8 mouse cellular contexts compared by ENCODE assay signal in genomic region chr13:109926277-109926920, GRCm38 (mm10).
DNase-seq lines count a peak whose midpoint lies in the region; ATAC-seq and TF ChIP-seq lines count a peak whose summit lies in the region.

No protein-coding gene starts in this region.

- H3K27me3 ChIP-seq in forebrain, embryonic 16.5 days (replicated peaks; ENCODE audit: control insufficient read depth, insufficient read depth, low read length): no peaks in the 10 kb centered on the region
- no peaks in the 10 kb centered on the region for H3K27me3 ChIP-seq in intestine, postnatal 0 days (replicated peaks; ENCODE audit: control insufficient read depth, insufficient read depth, low read length)
- no peaks in the 10 kb centered on the region for H3K27me3 ChIP-seq in liver, embryonic 12.5 days (replicated peaks)
- H3K27me3 ChIP-seq in neural tube, embryonic 13.5 days: no peaks in the 10 kb centered on the region

- no peaks in the 10 kb centered on the region for H3K9me3 ChIP-seq in forebrain, embryonic 16.5 days (ENCODE audit: control insufficient read depth, low read length)
- H3K9me3 ChIP-seq in intestine, postnatal 0 days (ENCODE audit: control insufficient read depth): no peaks in the 10 kb centered on the region
- H3K9me3 ChIP-seq in liver, embryonic 12.5 days (replicated peaks): no peaks in the 10 kb centered on the region
- H3K9me3 ChIP-seq in neural tube, embryonic 13.5 days: no peaks in the 10 kb centered on the region

- DNase-seq in adrenal gland, postnatal 25 days: peak; percentile 20
- DNase-seq in adrenal gland, adult 18-20 months (ENCODE audit: low spot score in 2 of 2): no peak
- DNase-seq in adrenal gland, postnatal 36 days: peak; percentile 36 to 43
- no peak for DNase-seq in gastrocnemius, postnatal 10 days

- peak overlapping the region; percentile 76 for H3K27ac ChIP-seq in forebrain, embryonic 16.5 days (ENCODE audit: low read length)
- H3K27ac ChIP-seq in intestine, postnatal 0 days (ENCODE audit: low read depth, low read length): no peak overlapping the region
- H3K27ac ChIP-seq in liver, embryonic 12.5 days: no peak overlapping the region
- peak overlapping the region; percentile 75 for H3K27ac ChIP-seq in neural tube, embryonic 13.5 days (replicated peaks)

- WGBS in forebrain, embryonic 16.5 days: 14% methylated on average over 15 of the region's 15 CpGs
- 37% methylated on average over 15 of the region's 15 CpGs for WGBS in intestine, postnatal 0 days
- WGBS in liver, embryonic 12.5 days (ENCODE audit: insufficient replicate concordance): 22% methylated on average over 15 of the region's 15 CpGs
- WGBS in neural tube, embryonic 13.5 days: 23% methylated on average over 15 of the region's 15 CpGs

- H3K9ac ChIP-seq in forebrain, embryonic 16.5 days (replicated peaks; ENCODE audit: low read depth, low read length): peak overlapping the region; percentile 28; the same call in 1 of the 2 replicates
- H3K9ac ChIP-seq in intestine, postnatal 0 days (ENCODE audit: low read depth, low read length): no peak overlapping the region
- no peak overlapping the region for H3K9ac ChIP-seq in liver, embryonic 12.5 days
- peak overlapping the region; percentile 45; the same call in 1 of the 2 replicates for H3K9ac ChIP-seq in neural tube, embryonic 13.5 days

- peak overlapping the region; percentile 37 for H3K4me3 ChIP-seq in forebrain, embryonic 16.5 days (replicated peaks; ENCODE audit: low read length)
- H3K4me3 ChIP-seq in intestine, postnatal 0 days (ENCODE audit: low read depth, low read length): 0 out of 2 replicates have a peak overlapping the region, but pooled peaks have one; percentile 7
- H3K4me3 ChIP-seq in liver, embryonic 12.5 days: no peak overlapping the region
- peak overlapping the region; percentile 28 for H3K4me3 ChIP-seq in neural tube, embryonic 13.5 days

- H3K36me3 ChIP-seq in forebrain, embryonic 16.5 days (ENCODE audit: control insufficient read depth, insufficient read depth): no peaks in the 10 kb centered on the region
- H3K36me3 ChIP-seq in intestine, postnatal 0 days (ENCODE audit: control insufficient read depth, insufficient read depth): no peaks in the 10 kb centered on the region
- H3K36me3 ChIP-seq in liver, embryonic 12.5 days: no peaks in the 10 kb centered on the region
- no peaks in the 10 kb centered on the region for H3K36me3 ChIP-seq in neural tube, embryonic 13.5 days

- TF ChIP-seq CTCF in intestine, postnatal 0 days (IDR thresholded peaks at IDR 0.05; ENCODE audit: low read depth): no peak

- peaks cover 10% of the 10 kb centered on the region for H3K4me1 ChIP-seq in forebrain, embryonic 16.5 days (replicated peaks; ENCODE audit: control insufficient read depth, insufficient read depth, low read length)
- no peaks in the 10 kb centered on the region for H3K4me1 ChIP-seq in intestine, postnatal 0 days (replicated peaks; ENCODE audit: control insufficient read depth, insufficient read depth, low read length)
- peaks cover 20% of the 10 kb centered on the region for H3K4me1 ChIP-seq in liver, embryonic 12.5 days
- H3K4me1 ChIP-seq in neural tube, embryonic 13.5 days (replicated peaks): peaks cover 32% of the 10 kb centered on the region

- peak; percentile 98 for ATAC-seq in forebrain, embryonic 16.5 days
- 0 out of 2 replicates have a peak, but pooled peaks have one; percentile 19 for ATAC-seq in intestine, postnatal 0 days
- ATAC-seq in liver, embryonic 12.5 days: peak; percentile 67
- ATAC-seq in neural tube, embryonic 13.5 days (ENCODE audit: low read depth): peak; percentile 95

- peak overlapping the region; percentile 50 for H3K4me2 ChIP-seq in forebrain, embryonic 16.5 days (ENCODE audit: low read length)
- peak overlapping the region; percentile 27 for H3K4me2 ChIP-seq in intestine, postnatal 0 days (replicated peaks; ENCODE audit: low read depth)
- H3K4me2 ChIP-seq in liver, embryonic 12.5 days: peak overlapping the region; percentile 42
- peak overlapping the region; percentile 53 for H3K4me2 ChIP-seq in neural tube, embryonic 13.5 days

Comparison
In these comparisons a context has a peak if more than half of its experiments do, and no peak if none do; other contexts are left out.
1. DNase-seq: peak in adrenal gland, postnatal 25 days (single experiment) and adrenal gland, postnatal 36 days (2 of 2); none in adrenal gland, adult 18-20 months (0 of 2) and gastrocnemius, postnatal 10 days (single experiment).
2. ATAC-seq: peak in every context shown above with its lines; median percentile 98 in forebrain, embryonic 16.5 days; 95 in neural tube, embryonic 13.5 days; 67 in liver, embryonic 12.5 days; 19 in intestine, postnatal 0 days.
3. H3K27ac ChIP-seq: peak in forebrain, embryonic 16.5 days (single experiment) and neural tube, embryonic 13.5 days (single experiment); none in intestine, postnatal 0 days (single experiment) and liver, embryonic 12.5 days (single experiment).
4. H3K9ac ChIP-seq: peak in forebrain, embryonic 16.5 days (single experiment) and neural tube, embryonic 13.5 days (single experiment); none in intestine, postnatal 0 days (single experiment) and liver, embryonic 12.5 days (single experiment).
5. Peak in every context shown above with its lines, with median percentiles within 50 percentile points of each other: H3K4me2 ChIP-seq.